Mouse (Mus musculus) embryonic facial prominence, embryonic 11.5 days (tissue): Measurements from ENCODE around the gene Las1l. TPM values are rescaled to one million over a fixed set of nuclear protein-coding genes. Genes with fewer than 3 reads are reported as not detected.
"Not testable (repeated sequence)": the region's sequence is repeated elsewhere in the genome, so short reads cannot be mapped to it uniquely, and the experiment has no call there.

ENCODE experiments used
- ATAC-seq: fragments of 200-750 bp; cut with Nextera tagmentation; replicated peaks from 2 replicates; pipeline ENCODE4 v1.8.0; 2017; ENCODE audit warnings: low read depth; ENCODE audit not compliant: insufficient number of reproducible peaks, low FRiP score, low TSS enrichment
- DNase-seq: peaks from one replicate; pipeline ENCODE4 v3.0.0-alpha.2; 2015; ENCODE audit warnings: low spot score
- H3K27ac ChIP-seq: fragments of 300-500 bp; sonication (generic); replicated peaks from 2 replicates; pipeline ENCODE4 v1.5.1; 2014; ENCODE audit warnings: mild to moderate bottlenecking, low read depth, low read length, control low read depth
- H3K27me3 ChIP-seq: fragments of 300-500 bp; sonication (generic); 2 replicates; pipeline ENCODE4 v1.6.1; 2014; ENCODE audit warnings: mild to moderate bottlenecking, low read length, moderate library complexity, mixed read lengths; ENCODE audit not compliant: control insufficient read depth, insufficient read depth
- H3K36me3 ChIP-seq: fragments of 300-500 bp; sonication (generic); replicated peaks from 2 replicates; pipeline ENCODE4 v1.6.1; 2014; ENCODE audit warnings: low read depth, mild to moderate bottlenecking, low read length, moderate library complexity, mixed read lengths; ENCODE audit not compliant: control insufficient read depth, insufficient read depth
- H3K4me1 ChIP-seq: fragments of 300-500 bp; sonication (generic); 2 replicates; pipeline ENCODE4 v1.6.1; 2014; ENCODE audit warnings: low read length, mixed read lengths; ENCODE audit not compliant: control insufficient read depth, insufficient read depth
- H3K4me2 ChIP-seq: fragments of 300-500 bp; sonication (generic); 2 replicates; pipeline ENCODE4 v1.6.1; 2014; ENCODE audit warnings: low read depth, mild to moderate bottlenecking, control low read depth, low read length, moderate library complexity
- H3K4me3 ChIP-seq: fragments of 300-500 bp; sonication (generic); 2 replicates; pipeline ENCODE4 v1.5.1; 2014; ENCODE audit warnings: low read depth, low read length, control low read depth
- H3K9ac ChIP-seq: fragments of 300-500 bp; sonication (generic); replicated peaks from 2 replicates; pipeline ENCODE4 v1.6.1; 2014; ENCODE audit warnings: mild to moderate bottlenecking, control low read depth, low read length
- H3K9me3 ChIP-seq: fragments of 300-500 bp; sonication (generic); replicated peaks from 2 replicates; pipeline ENCODE4 v1.6.1; 2016; ENCODE audit warnings: mild to moderate bottlenecking, low read length, inconsistent platforms, mixed read lengths; ENCODE audit not compliant: control insufficient read depth
- whole genome bisulfite sequencing: fragments of 180-500 bp; shearing (Covaris S2); extraction: QIAGEN DNeasy Blood & Tissue Kit; methylation state at CpG from one replicate; pipeline ENCODE4 v1.1.7; 2014; 5-methylcytosine and 5-hydroxymethylcytosine counted together
- polyA plus RNA-seq: library from polyadenylated mRNA; unstranded; fragments of >200 nt; fragmentation: Nextera tagmentation; extraction: Ambion mirVana; gene quantifications from 2 replicates; pipeline ENCODE4 v1.2.1, GENCODE M21; 2014

Las1l gene
- polyA plus RNA-seq, 1 experiment from 2014 or later = 43.1 TPM

GRCm38 (mm10) chrX:95965036-95965435 is 8.3 kb upstream of the Las1l start:
- Histone ChIP-seq H3K27me3 (no peaks in the 10 kb centered on the region), H3K9me3 (no peaks in the 10 kb centered on the region), H3K27ac (no peak overlapping the region), H3K9ac (no peak overlapping the region), H3K4me2 (no peak overlapping the region), H3K36me3 (no peaks in the 10 kb centered on the region), H3K4me3 (no peak overlapping the region), H3K4me1 (no peaks in the 10 kb centered on the region)
- ATAC-seq (no peak), DNase-seq (no peak)
- 76% methylated on average over 6 of the region's 6 CpGs for WGBS

- DNase-seq (no peak), ATAC-seq (no peak)
Measured at GRCm38 (mm10) chrX:95963366-95963765, 6.6 kb upstream of the Las1l start.

GRCm38 (mm10) chrX:95957461-95957860 is 699 bp upstream of the Las1l start:
- not testable (repeated sequence) for H3K27ac ChIP-seq, H3K9ac ChIP-seq

More at GRCm38 (mm10) chrX:95963366-95963765, 6.6 kb upstream of the Las1l start:
- Histone ChIP-seq H3K27ac (no peak overlapping the region), H3K4me3 (no peak overlapping the region), H3K9ac (no peak overlapping the region), H3K4me2 (no peak overlapping the region), H3K36me3 (no peaks in the 10 kb centered on the region), H3K9me3 (no peaks in the 10 kb centered on the region), H3K4me1 (no peaks in the 10 kb centered on the region), H3K27me3 (no peaks in the 10 kb centered on the region)
- 71% methylated on average over 2 of the region's 2 CpGs for WGBS

GRCm38 (mm10) chrX:95950776-95951175 is 6.0 kb downstream of the Las1l start:
- Histone ChIP-seq H3K4me3 (no peak overlapping the region), H3K4me2 (no peak overlapping the region), H3K27me3 (no peaks in the 10 kb centered on the region), H3K9me3 (no peaks in the 10 kb centered on the region), H3K27ac (no peak overlapping the region), H3K9ac (no peak overlapping the region), H3K4me1 (no peaks in the 10 kb centered on the region), H3K36me3 (no peaks in the 10 kb centered on the region)
- WGBS = 51% methylated on average over 3 of the region's 3 CpGs
- ATAC-seq (no peak), DNase-seq (peak; percentile 51)

More at GRCm38 (mm10) chrX:95957461-95957860, 699 bp upstream of the Las1l start:
- H3K27me3 ChIP-seq, H3K9me3 ChIP-seq, H3K4me1 ChIP-seq, H3K36me3 ChIP-seq, DNase-seq: not testable (repeated sequence)
- ATAC-seq = peak; percentile 30
- Histone ChIP-seq H3K4me2 (peak overlapping the region; percentile 16; the same call in 1 of the 2 replicates), H3K4me3 (peak overlapping the region; percentile 22)
- 41% methylated on average over 11 of the region's 11 CpGs for WGBS

GRCm38 (mm10) chrX:95948135-95948534 is 8.6 kb downstream of the Las1l start:
- no peak overlapping the region for H3K9ac ChIP-seq
- ATAC-seq = no peak
- H3K36me3 ChIP-seq = no peaks in the 10 kb centered on the region

GRCm38 (mm10) chrX:95945496-95945895 is 11.3 kb downstream of the Las1l start:
- ATAC-seq (no peak), DNase-seq (no peak)
- Histone ChIP-seq H3K27me3 (no peaks in the 10 kb centered on the region), H3K4me2 (no peak overlapping the region), H3K9me3 (no peaks in the 10 kb centered on the region), H3K36me3 (no peaks in the 10 kb centered on the region), H3K4me1 (no peaks in the 10 kb centered on the region), H3K9ac (no peak overlapping the region), H3K27ac (no peak overlapping the region), H3K4me3 (no peak overlapping the region)
- 92% methylated on average over 2 of the region's 2 CpGs for WGBS

More at GRCm38 (mm10) chrX:95948135-95948534, 8.6 kb downstream of the Las1l start:
- no peak overlapping the region for H3K4me3 ChIP-seq
- WGBS = 88% methylated on average over 4 of the region's 4 CpGs
- H3K27me3 ChIP-seq = no peaks in the 10 kb centered on the region
- no peak overlapping the region for H3K27ac ChIP-seq
- no peak overlapping the region for H3K4me2 ChIP-seq
- DNase-seq = no peak
- H3K4me1 ChIP-seq = no peaks in the 10 kb centered on the region
- no peaks in the 10 kb centered on the region for H3K9me3 ChIP-seq

- Histone ChIP-seq H3K36me3 (no peaks in the 10 kb centered on the region), H3K4me2 (no peak overlapping the region), H3K27ac (no peak overlapping the region), H3K9me3 (no peaks in the 10 kb centered on the region), H3K4me3 (no peak overlapping the region), H3K9ac (no peak overlapping the region), H3K4me1 (no peaks in the 10 kb centered on the region), H3K27me3 (no peaks in the 10 kb centered on the region)
- ATAC-seq (no peak), DNase-seq (no peak)
- 95% methylated on average over 2 of the region's 2 CpGs for WGBS
Measured at GRCm38 (mm10) chrX:95935481-95935880, 21.3 kb downstream of the Las1l start.

GRCm38 (mm10) chrX:95902716-95903115 is 54.0 kb downstream of the Las1l start:
- Histone ChIP-seq H3K4me2 (no peak overlapping the region), H3K9me3 (no peaks in the 10 kb centered on the region), H3K36me3 (no peaks in the 10 kb centered on the region), H3K4me1 (no peaks in the 10 kb centered on the region), H3K4me3 (no peak overlapping the region), H3K27ac (no peak overlapping the region), H3K27me3 (no peaks in the 10 kb centered on the region), H3K9ac (no peak overlapping the region)
- WGBS = 85% methylated on average over 3 of the region's 3 CpGs
- DNase-seq (no peak), ATAC-seq (no peak)
